Mouse (Mus musculus): ENCODE measurements around the gene Fam196b. TPM values are rescaled to one million over a fixed set of nuclear protein-coding genes. Genes with fewer than 3 reads are reported as not detected.

Fam196b gene
- total RNA-seq (2023), result not detected

GRCm38 (mm10) chr11:34314534-34315379 lies at the start of gene Fam196b:
TSS of gene Fam196b (plus strand) at chr11:34314822.

Other genes with a start within 250 kb of the Fam196b start
- gene 4930469K13Rik, start 216.3 kb upstream of the Fam196b start, total RNA-seq (2023), result 0.88 TPM
- gene Foxi1, start 106.7 kb upstream of the Fam196b start, total RNA-seq (2023), result not detected